Mouse (Mus musculus) layer of hippocampus, adult 2 months (tissue): ENCODE data around the gene Slc35c1. TPM values are rescaled to one million over a fixed set of nuclear protein-coding genes. Genes with fewer than 3 reads are reported as not detected.
A peak's percentile ranks its signal among the peaks of the same experiment; 100 is the strongest.

Experiments used
- DNase-seq, 2 experiments: peaks; one replicate each; pipeline ENCODE4 v3.0.0; 2022; ENCODE audit warnings: low spot score in 2 of 2
- H3K27ac ChIP-seq: fragments of 200-600 bp; 2 replicates; pipeline ENCODE4 v1.8.1; 2022
- H3K4me3 ChIP-seq: fragments of 200-600 bp; 2 replicates; pipeline ENCODE4 v1.8.1; 2022; ENCODE audit warnings: mild to moderate bottlenecking
- CTCF ChIP-seq: fragments of 200-600 bp; conservative IDR thresholded peaks from 2 replicates; pipeline ENCODE4 v1.8.1; 2022; ENCODE audit warnings: antibody characterized with exemption, mild to moderate bottlenecking, moderate library complexity
- total RNA-seq, 2 experiments: library from RNA; stranded (reverse); gene quantifications; 2 replicates each; pipeline ENCODE4 v1.2.3; 2021

The Slc35c1 gene
- total RNA-seq, 2 experiments from 2014 or later, result 14.0 to 15.7 TPM

DNA sequence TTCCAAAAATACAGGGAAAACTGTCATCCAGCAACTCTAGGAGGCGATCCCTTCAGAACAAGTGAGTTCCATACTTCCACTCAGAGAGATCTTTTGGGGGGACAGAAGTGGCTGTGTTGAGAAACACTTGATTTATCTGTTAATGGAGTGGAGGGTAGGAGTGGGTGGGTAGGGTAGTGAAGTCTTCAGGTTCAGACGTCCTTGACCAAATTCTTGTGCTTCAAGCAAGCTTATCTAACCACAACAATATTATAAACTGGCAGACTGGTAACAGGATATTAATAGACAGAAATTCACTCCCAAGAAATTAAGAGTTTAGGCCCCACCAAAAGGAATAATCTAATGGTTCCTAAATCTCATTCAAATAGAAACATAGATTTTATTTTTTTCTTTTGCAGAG, 30.2 kb downstream of the Slc35c1 start:
- TF ChIP-seq CTCF, result no peak
- peak overlapping the region; percentile 81 for H3K4me3 ChIP-seq
- peak overlapping the region; percentile 94 for H3K27ac ChIP-seq
- DNase-seq, result no peak

GRCm38 (mm10) chr2:92427882-92428281, 32.5 kb downstream of the Slc35c1 start:
- no peak overlapping the region; the same call in 1 of the 2 replicates for H3K4me3 ChIP-seq
- TF ChIP-seq CTCF, result no peak
- peak; percentile 75 to 88 for DNase-seq
- peak overlapping the region; percentile 94 for H3K27ac ChIP-seq

GRCm38 (mm10) chr2:92426426-92426825, 33.9 kb downstream of the Slc35c1 start:
- no peak for DNase-seq
- no peak for TF ChIP-seq CTCF
- Histone ChIP-seq H3K4me3 (peak overlapping the region; percentile 6; the same call in 1 of the 2 replicates), H3K27ac (peak overlapping the region; percentile 94)

DNA sequence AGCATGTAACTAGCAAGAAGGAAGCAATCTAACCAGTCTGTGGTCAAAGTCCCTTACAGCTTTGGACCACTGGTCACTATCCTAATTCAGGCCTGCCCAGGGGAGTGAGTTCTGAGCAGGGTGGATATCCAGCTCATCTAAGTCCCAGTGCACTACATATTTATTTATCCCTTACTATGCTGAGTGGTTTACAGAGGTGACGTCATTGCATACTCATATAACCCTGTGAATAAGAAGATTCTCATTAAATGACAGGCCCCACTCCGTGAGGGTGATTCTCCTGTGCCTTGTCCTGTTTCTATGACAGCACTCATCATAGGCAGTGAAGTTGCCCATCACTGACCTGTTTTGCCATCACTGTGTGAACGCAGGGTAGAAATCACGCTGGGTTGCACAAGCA, 35.0 kb downstream of the Slc35c1 start:
- peak overlapping the region; percentile 94 for H3K27ac ChIP-seq
- TF ChIP-seq CTCF, result no peak
- no peak overlapping the region for H3K4me3 ChIP-seq
- DNase-seq, result no peak

- no peak for TF ChIP-seq CTCF
- DNase-seq, result peak in 1 of 2 experiments; percentile 66
- Histone ChIP-seq H3K4me3 (no peak overlapping the region), H3K27ac (peak overlapping the region; percentile 94)
These were observed 35.7 kb downstream of the Slc35c1 start for GRCm38 (mm10) chr2:92424462-92425308.

- DNase-seq, result peak; percentile 87 to 89
- Histone ChIP-seq H3K4me3 (no peak overlapping the region; the same call in 1 of the 2 replicates), H3K27ac (peak overlapping the region; percentile 94)
- no peak for TF ChIP-seq CTCF
These were observed 36.5 kb downstream of the Slc35c1 start for GRCm38 (mm10) chr2:92423702-92424461.

- DNase-seq, result no peak
- no peak for TF ChIP-seq CTCF
These were observed 37.2 kb downstream of the Slc35c1 start for GRCm38 (mm10) chr2:92423156-92423555.

DNA sequence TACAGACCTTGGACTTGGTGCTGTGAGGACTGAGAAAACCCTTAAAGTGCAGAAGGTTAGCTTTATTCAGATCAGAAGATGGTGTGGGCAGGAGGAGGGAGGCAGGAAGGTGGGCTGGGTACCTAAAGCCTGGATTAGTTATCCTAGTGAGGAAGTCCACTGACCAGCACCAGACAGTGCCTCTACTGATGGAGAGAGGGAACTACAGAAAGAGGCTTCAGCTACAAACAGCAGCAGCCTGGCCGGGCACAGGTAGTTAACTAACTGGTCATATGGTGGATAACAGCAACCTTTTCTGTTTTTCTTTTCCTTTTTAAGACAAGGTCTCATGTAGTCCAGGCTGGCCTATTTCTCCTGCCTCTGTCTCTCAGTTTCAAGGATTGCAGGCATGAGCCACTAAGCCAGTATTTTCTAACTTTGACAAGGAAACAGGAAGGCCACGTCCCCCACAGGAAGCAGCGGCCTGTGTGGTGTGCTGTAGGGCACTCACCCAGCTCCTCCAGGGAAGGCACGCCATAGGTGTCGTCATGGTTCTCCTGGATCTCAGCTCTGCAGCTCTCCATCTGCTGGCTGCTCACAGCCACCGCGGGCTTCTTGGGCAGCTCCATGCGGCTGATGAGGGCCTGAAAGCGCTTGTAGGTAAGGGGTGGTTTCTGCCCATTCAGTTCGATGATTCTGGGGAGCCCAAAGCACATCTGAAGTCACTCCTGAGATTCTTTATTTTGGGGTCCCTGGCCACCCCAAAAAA, 37.8 kb downstream of the Slc35c1 start:
- TF ChIP-seq CTCF, result peak; percentile 75
- Histone ChIP-seq H3K27ac (peak overlapping the region; percentile 94), H3K4me3 (no peak overlapping the region)
- no peak for DNase-seq

More at GRCm38 (mm10) chr2:92423156-92423555, 37.2 kb downstream of the Slc35c1 start:
- peak overlapping the region; percentile 94 for H3K27ac ChIP-seq
- H3K4me3 ChIP-seq, result no peak overlapping the region; the same call in 1 of the 2 replicates

GRCm38 (mm10) chr2:92421723-92422387, 38.5 kb downstream of the Slc35c1 start:
- DNase-seq, result no peak
- Histone ChIP-seq H3K4me3 (no peak overlapping the region), H3K27ac (peak overlapping the region; percentile 94; the same call in 1 of the 2 replicates)
- no peak for TF ChIP-seq CTCF

- no peak for TF ChIP-seq CTCF
- DNase-seq, result no peak
- Histone ChIP-seq H3K4me3 (no peak overlapping the region), H3K27ac (peak overlapping the region; percentile 5; the same call in 1 of the 2 replicates)
These were observed 48.6 kb downstream of the Slc35c1 start for GRCm38 (mm10) chr2:92411705-92412104.

DNA sequence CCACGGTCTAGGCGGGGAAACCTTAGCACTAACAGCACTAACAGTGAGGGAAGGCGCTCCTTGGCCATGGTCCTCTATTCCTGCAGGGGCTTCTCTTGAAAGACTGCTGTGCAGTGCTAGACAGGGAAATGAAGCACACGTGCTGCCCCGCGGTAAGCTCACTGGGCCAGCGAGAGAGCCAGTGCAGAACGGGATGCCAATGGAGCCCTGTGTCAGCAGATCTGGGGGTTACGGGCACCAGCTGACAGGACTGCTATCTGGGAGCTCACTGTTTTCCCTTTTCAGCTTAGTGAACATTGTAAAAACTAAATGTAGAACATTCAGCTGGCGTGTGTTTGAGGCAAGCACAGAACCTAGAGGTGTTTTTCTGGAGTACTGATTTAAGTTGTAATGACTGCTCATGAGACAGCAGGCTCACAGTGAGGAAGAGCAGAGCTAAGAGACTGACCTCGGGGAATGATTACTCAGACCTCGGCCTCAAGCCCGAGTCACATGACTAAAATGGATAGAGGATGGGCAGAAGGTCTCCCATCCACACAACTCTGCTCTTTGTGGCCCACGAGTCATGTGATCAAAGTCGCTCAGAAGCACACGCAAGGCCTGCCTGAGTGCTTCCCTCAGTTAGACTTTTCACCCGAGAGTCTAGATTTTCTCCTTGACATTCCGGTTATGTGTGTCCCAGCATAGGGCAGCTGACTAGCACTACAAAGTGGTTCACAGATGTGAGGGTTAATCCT, 51.9 kb downstream of the Slc35c1 start:
- TF ChIP-seq CTCF, result no peak
- DNase-seq, result no peak
- Histone ChIP-seq H3K4me3 (no peak overlapping the region), H3K27ac (peak overlapping the region; percentile 37; the same call in 1 of the 2 replicates)
